Mouse (Mus musculus): ENCODE data around the gene Atp6v0e. TPM values are rescaled to one million over a fixed set of nuclear protein-coding genes. Genes with fewer than 3 reads are reported as not detected.

The Atp6v0e gene
- total RNA-seq, 4 experiments from 2014 or later = 34.5 to 46.9 (median 43.4) TPM

DNA sequence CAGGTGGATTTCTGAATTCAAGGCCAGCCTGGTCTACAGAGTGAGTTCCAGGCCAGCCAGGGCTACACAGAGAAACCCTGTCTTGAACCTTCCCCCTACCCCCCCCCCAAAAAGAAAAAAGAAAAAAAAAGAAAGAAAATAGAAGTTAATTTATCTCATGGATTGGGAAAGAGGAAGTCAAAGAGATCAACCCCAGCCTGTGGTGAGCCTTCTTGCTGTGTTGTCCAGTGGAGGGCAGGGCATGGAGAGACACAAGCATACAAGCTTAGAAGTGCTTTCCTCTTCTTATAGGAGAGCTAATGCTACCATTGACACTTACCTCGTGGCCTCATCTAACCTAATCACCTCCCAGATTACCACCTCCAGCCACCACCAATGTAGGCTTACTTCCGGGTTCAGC lies 23.2 kb upstream of the Atp6v0e start:
- no peak for DNase-seq (ENCODE audit: low spot score in 2 of 2)

DNA sequence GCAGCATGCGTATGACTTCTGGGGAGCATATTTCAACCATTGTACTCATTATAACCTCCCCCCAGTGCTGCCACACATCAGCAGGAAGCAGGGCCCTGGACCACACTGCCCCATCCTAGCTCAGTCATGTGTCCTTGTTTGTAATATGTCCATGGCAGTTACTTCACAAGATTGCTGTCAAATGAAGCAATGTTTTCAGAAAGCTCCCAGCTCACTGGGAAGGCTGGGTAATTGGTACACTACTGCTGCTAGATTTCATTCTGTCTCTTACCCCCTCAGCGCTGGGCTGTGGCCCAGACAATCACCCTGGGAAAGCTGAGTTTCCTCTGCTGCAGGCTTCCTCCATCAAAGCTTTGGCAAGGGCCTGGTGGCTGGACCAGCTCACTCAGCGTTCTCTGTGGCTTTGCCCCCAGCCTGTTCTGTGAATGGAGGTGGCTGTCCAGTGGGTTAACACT lies 22.7 kb upstream of the Atp6v0e start:
- DNase-seq (ENCODE audit: low spot score in 2 of 2) = no peak

DNA sequence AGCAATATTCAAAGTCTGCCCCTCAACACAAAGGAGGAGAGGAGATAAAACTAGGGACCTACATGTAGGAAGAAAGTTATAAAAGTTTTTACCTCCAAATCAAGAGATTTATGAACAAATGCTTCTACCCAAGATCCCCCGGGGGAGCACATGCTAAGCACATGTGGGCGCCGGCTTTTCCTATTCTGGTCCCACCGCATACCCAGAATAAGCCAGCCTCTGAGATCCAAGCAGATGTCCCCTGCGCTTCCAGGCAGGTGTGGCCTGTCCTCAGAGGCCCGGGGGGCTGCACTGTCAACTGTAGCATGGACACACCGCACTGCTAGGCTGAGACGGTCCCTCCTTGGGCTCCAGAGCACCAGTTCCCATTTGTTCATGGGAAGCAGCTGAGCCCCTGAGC lies 19.6 kb upstream of the Atp6v0e start:
- DNase-seq (ENCODE audit: low spot score in 2 of 2) = no peak

- no peak for DNase-seq (ENCODE audit: low spot score in 2 of 2)
Measured at GRCm38 (mm10) chr17:26643993-26644392, 19.0 kb upstream of the Atp6v0e start.

DNA sequence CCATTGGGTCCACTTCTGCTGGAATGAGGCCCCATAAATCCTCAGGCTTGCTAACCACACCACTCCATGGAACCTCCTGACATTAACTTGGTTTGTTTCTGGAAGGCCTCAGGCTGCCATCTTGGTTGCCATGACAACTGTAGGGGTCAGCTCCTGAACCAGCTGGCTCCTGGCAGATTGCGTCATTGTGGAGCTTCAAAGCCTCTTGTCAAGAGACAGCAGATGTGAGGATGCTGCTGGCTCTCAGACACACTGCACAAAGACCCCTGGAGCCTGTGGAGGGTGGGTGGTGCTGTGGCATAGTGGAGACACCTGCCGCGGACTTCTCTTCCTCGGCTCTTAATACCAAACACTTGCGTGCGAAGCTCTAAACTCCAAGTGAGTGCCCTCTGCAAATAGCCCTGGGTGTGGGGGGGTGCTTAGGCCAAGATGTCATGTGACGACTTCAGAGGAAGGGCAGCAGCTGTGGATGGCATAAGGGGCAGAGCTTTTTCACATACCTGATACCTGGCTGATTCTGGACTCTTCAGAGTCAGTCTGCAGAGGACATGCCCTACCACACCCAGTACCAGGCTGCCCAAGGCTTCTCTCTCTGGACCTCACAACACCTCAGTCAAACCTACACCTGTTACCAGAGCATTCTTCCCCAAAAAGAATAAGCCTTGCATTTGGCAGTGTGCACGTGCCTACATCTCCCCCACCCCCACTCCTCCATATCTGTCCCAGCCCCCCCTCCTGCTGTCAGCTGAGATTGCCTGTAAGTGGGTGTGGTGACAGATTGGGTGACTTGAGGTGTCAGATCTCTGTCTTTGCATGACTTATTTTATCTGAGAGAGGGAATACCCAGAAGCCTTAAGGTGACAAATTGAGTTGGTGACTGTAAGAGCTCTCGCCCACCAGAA lies 18.3 kb upstream of the Atp6v0e start:
- DNase-seq (ENCODE audit: low spot score in 2 of 2) = peak in 1 of 2 experiments; percentile 53

DNA sequence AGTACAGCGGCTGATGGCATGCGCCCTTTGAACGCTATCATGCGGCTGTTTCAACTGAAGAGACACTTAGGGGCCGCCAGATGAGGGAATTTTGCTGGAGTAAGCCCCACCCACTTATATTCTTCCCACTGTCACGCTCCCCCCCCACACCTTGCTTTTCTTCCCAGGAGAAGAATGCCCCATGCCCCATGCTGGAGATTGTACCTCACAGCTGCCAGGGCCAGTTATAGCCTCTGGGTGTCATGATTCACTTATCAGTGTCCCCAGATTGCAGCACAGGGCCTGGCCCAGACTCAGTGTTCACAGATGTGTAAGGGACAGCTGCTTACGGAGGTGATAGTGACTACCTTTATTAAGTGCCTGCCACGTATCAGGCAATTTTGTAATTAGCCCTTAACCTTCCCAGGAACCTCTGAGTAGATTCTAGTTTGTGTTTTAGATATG lies 17.6 kb upstream of the Atp6v0e start:
- no peak for DNase-seq (ENCODE audit: low spot score in 2 of 2)

GRCm38 (mm10) chr17:26647283-26647682 lies 15.7 kb upstream of the Atp6v0e start:
- no peak for DNase-seq (ENCODE audit: low spot score in 2 of 2)

DNA sequence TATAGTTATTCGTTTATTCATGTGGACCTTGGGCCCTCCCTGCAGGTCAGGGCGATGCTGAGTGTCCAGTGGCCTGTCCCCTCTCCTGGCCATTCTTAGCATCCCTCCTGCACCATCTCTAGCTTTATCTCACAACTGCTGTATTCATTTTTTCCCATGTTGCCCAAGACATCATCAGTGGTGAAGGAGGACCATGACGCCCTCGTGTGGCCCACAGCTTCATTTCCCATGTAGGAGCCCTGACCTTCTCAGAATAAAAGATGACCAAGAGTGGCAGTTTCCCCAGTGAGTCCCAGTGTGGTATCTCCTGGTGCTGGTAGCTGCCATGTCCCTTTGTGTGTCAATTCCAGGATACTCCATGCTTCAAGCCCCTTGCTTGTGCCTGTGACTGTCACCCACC lies 13.5 kb upstream of the Atp6v0e start:
- no peak for DNase-seq (ENCODE audit: low spot score in 2 of 2)

GRCm38 (mm10) chr17:26650451-26651363 lies 12.3 kb upstream of the Atp6v0e start:
- peak in 1 of 2 experiments; percentile 63 for DNase-seq (ENCODE audit: low spot score in 2 of 2)

- DNase-seq (ENCODE audit: low spot score in 2 of 2) = no peak
Measured at GRCm38 (mm10) chr17:26658854-26659572, 4.0 kb upstream of the Atp6v0e start.

DNA sequence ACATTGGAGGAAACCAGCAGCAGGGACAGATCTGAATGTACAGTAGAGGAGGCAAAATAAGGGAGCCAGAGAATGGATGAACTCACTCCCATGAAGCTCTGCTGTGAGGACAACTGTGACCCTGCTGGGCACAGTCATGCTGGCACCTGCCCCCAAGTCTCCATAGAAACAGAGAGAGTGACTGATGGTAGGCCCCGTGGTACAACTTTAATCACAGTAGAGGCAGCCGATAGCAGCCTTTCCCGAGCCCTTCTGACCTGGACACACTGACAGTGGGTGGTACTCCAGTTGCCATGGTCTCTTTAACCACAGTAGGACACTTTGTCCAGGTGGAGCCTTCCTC lies 3.5 kb upstream of the Atp6v0e start:
- no peak for DNase-seq (ENCODE audit: low spot score in 2 of 2)

DNA sequence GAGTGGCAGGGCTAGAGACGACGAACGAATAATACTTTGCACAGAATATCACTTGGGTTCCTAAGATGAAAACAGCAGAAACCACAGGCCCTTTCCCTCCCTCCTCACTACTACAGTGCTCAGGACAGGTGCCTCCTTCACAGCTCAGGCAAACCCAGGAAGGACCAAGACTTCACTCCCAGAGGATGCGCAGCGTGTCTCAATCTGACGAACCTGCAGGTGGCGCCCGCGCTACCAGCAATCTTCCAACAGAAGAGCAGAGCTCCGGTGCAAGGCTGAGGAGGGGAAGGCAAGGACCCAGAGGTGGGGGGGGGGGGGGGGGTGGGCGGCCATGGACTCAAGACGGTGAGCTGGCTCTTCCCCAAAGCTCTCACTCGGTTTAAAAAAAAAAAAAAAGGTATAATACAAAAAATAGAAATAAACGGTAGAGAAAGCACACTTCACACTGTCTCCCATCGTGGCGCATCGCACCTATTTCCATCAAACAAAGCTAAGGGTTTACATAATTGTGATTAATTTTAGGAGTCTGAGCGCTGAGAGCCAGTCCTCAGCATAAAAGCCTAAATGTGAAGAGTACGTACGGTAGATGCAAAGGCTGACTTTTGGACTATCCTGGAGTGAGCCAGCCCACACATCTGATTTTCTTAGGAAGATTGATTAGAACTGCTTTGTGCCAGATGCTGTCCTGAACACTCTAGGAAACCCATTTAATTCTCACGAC lies 2.7 kb upstream of the Atp6v0e start:
- DNase-seq (ENCODE audit: low spot score in 2 of 2) = peak; percentile 74 to 83

DNA sequence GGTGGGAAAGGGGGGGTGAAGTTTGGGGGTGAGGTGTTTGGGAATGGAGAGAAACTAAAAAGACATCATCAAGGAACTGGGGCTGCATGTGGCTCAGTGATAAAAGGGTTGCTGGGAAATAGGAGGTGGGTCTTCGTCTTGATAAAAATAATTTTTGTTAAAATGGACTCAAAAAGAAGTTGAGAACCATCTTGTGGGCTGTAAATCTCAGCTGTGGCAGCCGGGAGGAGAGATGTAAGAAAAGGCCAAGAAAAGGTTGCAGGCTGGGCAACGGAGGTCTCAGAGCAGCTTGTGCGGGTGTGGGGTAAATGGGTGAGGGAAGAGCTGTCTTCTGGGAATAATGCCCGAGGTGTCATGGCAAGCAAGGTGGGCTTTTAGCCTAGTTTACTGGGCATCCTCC lies 827 bp upstream of the Atp6v0e start:
- DNase-seq (ENCODE audit: low spot score in 2 of 2) = no peak

- DNase-seq (ENCODE audit: low spot score in 2 of 2) = no peak
Measured at GRCm38 (mm10) chr17:26665600-26665999, 2.6 kb downstream of the Atp6v0e start.

DNA sequence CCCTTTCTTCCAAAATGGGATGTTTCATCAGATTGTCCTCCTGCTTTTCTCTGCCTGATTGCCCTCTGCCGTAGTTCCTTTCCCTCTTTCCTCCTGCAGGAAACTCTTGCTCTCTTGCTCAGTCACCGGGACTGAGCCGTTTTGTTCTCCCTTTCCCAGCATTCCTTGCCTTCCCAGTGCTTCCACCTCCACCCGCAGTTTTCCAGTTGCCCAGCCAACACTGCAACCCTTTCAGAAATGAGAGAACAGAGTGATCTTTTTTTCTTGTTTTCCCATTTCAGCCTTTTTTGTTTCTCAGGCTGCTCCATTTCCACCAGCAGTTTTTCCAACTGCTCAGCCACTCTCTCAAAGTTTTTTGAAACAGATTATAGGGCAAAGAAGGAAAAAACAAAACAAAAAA lies 8.2 kb downstream of the Atp6v0e start:
- DNase-seq (ENCODE audit: low spot score in 2 of 2) = no peak

GRCm38 (mm10) chr17:26675845-26676244 lies 12.8 kb downstream of the Atp6v0e start:
- DNase-seq (ENCODE audit: low spot score in 2 of 2) = no peak

GRCm38 (mm10) chr17:26676252-26676615 lies 13.2 kb downstream of the Atp6v0e start:
- peak; percentile 83 to 86 for DNase-seq (ENCODE audit: low spot score in 2 of 2)

DNA sequence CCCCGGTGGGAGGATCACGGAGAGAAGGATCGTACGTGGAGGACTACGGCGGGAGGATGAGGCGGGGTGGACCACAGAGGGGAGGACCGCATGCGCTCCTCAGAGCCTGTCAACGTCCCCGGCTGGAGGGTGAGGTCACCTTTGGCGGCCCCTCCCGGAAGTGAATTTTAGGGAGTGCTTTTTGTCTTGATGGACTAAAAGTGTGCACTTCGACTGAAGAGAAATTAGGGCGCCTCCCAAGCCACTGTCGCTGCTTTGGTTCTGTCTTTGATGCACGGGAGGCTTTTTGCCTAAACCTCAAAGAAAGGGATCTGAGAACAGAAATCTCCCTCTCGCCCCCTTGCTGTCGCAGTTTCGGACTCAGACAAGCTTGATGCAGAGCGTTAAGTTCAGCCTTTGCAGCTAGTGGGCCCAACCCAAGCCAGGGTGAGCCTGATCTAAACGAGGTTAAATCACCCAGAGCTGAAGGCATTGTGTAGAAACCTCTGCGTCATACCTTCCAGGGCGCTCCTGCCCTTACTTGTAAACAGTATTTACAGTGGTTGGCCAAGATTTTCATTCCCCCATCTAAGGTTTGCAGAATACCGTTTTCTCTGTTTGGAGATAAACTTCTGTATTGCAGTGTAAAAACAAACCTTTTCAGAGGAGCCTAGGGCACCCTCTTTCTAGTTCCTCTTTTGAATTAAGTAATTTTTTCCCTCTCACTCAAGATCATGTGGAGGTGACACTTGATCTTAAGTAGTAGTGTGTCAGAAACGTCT lies 13.8 kb downstream of the Atp6v0e start:
- DNase-seq (ENCODE audit: low spot score in 2 of 2) = peak in 1 of 2 experiments; percentile 78

DNA sequence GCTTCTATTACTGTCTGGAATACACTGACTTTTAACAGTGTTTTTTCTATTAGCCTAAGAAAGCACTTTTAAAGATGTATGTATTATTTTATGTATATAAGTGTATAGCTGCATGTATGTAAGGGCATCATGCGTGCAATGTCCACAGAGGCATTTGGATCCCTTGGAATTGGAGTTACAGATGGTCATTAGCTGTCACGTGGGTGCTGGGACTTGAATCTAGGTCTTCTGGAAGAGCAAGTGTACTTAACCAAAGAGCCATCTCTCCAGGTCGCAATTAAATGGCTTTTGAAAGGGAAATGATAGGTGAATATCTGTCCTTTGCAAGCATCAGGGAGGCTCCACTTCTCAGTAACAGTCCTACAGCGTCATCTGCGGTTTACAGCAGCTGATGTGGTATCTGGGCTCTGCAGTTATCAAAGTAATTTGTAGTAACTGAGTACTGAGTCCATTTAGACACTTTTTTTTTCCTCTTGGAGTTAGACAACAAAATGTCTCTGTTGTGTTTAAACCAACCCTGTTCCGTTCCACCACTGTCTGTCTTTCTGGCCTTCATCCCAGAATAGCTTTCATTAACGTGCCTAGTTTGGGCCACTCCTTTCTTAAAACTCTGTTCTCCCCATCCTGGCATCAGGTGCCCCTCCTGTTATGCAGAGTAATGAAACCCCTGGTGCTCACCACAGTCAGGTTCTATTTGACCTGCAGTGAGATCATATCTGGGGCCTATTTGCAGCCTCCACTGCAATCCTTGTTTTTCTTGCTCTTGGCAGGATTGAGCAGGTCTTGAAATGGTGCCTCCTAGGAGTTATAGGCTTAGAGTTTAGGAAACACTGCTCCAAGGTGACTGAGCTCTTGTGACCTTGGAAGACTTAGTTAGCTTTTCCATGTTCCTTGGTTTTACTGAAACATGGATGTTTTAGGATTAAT lies 14.9 kb downstream of the Atp6v0e start:
- DNase-seq (ENCODE audit: low spot score in 2 of 2) = no peak
